Mouse (Mus musculus) embryonic fibroblast, embryonic 13.5 days (primary cell): ENCODE data around the gene Smtn.

ENCODE experiments used
- CTCF ChIP-seq: IDR thresholded peaks from 2 replicates; pipeline ENCODE4 v1.5.1; 2011; ENCODE audit warnings: mild to moderate bottlenecking, control low read depth, low read length, moderate library complexity, borderline replicate concordance; ENCODE audit not compliant: insufficient read depth
- POLR2A ChIP-seq: IDR thresholded peaks from 2 replicates; pipeline ENCODE4 v1.6.1; 2011; ENCODE audit warnings: low read depth, mild to moderate bottlenecking, control low read depth, low read length, moderate library complexity

- TF ChIP-seq CTCF (no peak), POLR2A (no peak)
These were observed 27.1 kb downstream of the Smtn start for GRCm38 (mm10) chr11:3513291-3513690.
